Mouse (Mus musculus): Measurements from ENCODE around the gene Prss58. TPM values are rescaled to one million over a fixed set of nuclear protein-coding genes. Genes with fewer than 3 reads are reported as not detected.

Prss58 gene
- total RNA-seq (2015; ENCODE audit: low replicate concordance) (not detected in 2 replicates), total RNA-seq (2017; ENCODE audit: low replicate concordance) (not detected in 2 replicates)

DNA sequence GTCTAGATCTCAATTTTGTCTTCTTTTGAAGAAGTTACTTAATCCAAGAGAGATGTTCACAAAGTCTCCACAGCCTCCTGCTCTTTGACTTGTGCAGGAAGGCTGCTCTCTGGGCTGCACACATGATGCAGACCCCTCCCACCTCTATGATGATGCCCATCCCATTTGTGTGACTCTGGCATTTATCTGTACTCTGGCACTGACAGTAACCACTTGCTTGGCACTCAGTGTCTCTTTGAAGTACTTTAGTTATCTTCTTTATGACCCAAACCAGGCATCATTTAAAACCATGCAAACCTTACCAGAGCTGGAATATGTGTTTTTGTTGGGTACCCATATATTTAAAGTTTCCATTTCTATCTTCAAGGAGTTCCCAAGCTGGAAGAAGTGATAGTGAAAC, at the start of gene Prss58:
Gene Prss58, minus strand, starts transcription at position 101 of the 400 bp plus-strand sequence.
- no peak for ATAC-seq (replicated peaks; ENCODE audit: low FRiP score, poor library complexity, severe bottlenecking)

GRCm38 (mm10) chr6:40940457-40940856, 40.3 kb upstream of the Prss58 start, which contains the start of gene 1700074P13Rik:
Gene 1700074P13Rik, minus strand, starts transcription at chr6:40940557.
- ATAC-seq (replicated peaks; ENCODE audit: low FRiP score, poor library complexity, severe bottlenecking): no peak

DNA sequence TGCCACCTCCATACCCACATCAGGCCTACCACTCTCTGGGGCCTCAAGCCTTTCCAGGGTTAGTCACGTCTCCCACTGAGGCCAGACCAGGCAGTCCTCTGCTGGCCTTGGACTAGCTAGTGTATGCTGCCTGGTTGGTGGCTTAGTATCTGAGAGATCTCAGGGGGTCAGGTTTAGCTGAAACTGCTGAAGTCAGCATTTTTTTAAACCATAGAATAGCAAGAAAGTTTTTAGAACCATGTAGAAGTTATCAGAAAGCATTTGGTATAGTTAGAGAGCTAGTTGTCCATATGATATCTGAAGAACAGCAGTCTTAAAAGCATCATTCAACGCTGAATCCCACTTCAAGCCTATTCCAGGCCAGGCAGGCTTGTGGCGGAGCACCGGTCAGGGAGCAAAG, 19.8 kb upstream of the Prss58 start:
- ATAC-seq (replicated peaks; ENCODE audit: low FRiP score, poor library complexity, severe bottlenecking): no peak

GRCm38 (mm10) chr6:40894716-40895115, 5.5 kb downstream of the Prss58 start:
- ATAC-seq (replicated peaks; ENCODE audit: low FRiP score, poor library complexity, severe bottlenecking): no peak

DNA sequence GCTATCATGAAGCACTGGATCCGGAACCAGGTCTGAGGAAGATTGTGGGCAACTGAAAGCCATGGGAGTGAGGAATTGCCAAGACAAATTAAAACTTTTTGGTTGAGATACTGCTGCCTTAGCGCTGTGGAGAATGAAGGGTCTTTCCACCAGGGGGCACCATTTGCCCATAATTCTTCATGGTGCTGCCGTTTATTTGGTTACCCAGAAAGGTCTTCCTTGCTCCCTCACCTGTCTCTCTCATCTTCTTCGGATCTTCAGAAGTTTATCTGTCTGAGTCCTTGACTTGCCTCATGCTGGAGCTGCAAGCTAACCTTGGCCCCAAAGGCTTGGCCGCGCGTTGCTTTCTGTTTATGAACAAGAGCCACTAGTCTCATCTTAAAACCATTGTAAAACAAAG, 6.6 kb downstream of the Prss58 start:
- no peak for ATAC-seq (replicated peaks; ENCODE audit: low FRiP score, poor library complexity, severe bottlenecking)

- no peak for ATAC-seq (replicated peaks; ENCODE audit: low FRiP score, poor library complexity, severe bottlenecking)
Observed at GRCm38 (mm10) chr6:40891754-40892153, 8.4 kb downstream of the Prss58 start.

GRCm38 (mm10) chr6:40890973-40891372, 9.2 kb downstream of the Prss58 start:
- ATAC-seq (replicated peaks; ENCODE audit: low FRiP score, poor library complexity, severe bottlenecking): no peak

GRCm38 (mm10) chr6:40887394-40887793, 12.8 kb downstream of the Prss58 start, which contains the start of gene Moxd2:
Gene Moxd2, minus strand, starts transcription at chr6:40887494.
- no peak for ATAC-seq (replicated peaks; ENCODE audit: low FRiP score, poor library complexity, severe bottlenecking)

DNA sequence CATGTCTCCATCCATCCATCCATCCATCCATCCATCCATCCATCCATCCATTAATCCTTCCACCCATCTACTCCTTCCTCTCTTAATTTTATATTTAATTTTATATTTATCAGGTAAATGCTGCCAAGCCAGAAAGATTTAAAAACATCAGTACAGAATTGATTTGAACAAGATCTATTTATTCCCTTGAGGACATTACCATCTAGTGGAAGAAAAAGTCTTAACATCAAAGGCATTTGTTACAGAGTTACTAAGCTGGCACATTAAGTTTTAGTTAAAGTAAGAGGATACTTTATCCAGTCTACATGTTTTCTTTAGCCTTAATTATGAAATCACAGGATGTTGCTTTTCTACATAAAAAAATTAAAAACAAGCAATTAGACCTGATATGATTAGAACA, 54.9 kb downstream of the Prss58 start:
- no peak for ATAC-seq (replicated peaks; ENCODE audit: low FRiP score, poor library complexity, severe bottlenecking)

Other genes with a start within 250 kb of the Prss58 start
- gene Moxd2, start 12.9 kb downstream of the Prss58 start, total RNA-seq (2015; ENCODE audit: low replicate concordance): not detected in 2 replicates
- gene Moxd2, start 12.9 kb downstream of the Prss58 start, total RNA-seq (2017; ENCODE audit: low replicate concordance): not detected in 2 replicates
- gene 1700074P13Rik, start 40.2 kb upstream of the Prss58 start, total RNA-seq (2015; ENCODE audit: low replicate concordance): not detected in 2 replicates
- gene 1700074P13Rik, start 40.2 kb upstream of the Prss58 start, total RNA-seq (2017; ENCODE audit: low replicate concordance): not detected in 2 replicates
- gene Gm4744, start 51.5 kb upstream of the Prss58 start, total RNA-seq (2015; ENCODE audit: low replicate concordance): not detected in 2 replicates
- not detected in 2 replicates for gene Gm4744, start 51.5 kb upstream of the Prss58 start, total RNA-seq (2017; ENCODE audit: low replicate concordance)
- gene 1810009J06Rik, start 64.4 kb upstream of the Prss58 start, total RNA-seq (2015; ENCODE audit: low replicate concordance): not detected in 2 replicates
- not detected in 2 replicates for gene 1810009J06Rik, start 64.4 kb upstream of the Prss58 start, total RNA-seq (2017; ENCODE audit: low replicate concordance)
- gene Gm2663, start 99.1 kb upstream of the Prss58 start, total RNA-seq (2015; ENCODE audit: low replicate concordance): not detected in 2 replicates
- gene Gm2663, start 99.1 kb upstream of the Prss58 start, total RNA-seq (2017; ENCODE audit: low replicate concordance): not detected in 2 replicates
- not detected in 2 replicates for gene 2210010C04Rik, start 135.1 kb upstream of the Prss58 start, total RNA-seq (2015; ENCODE audit: low replicate concordance)
- gene 2210010C04Rik, start 135.1 kb upstream of the Prss58 start, total RNA-seq (2017; ENCODE audit: low replicate concordance): not detected in 2 replicates